Mouse (Mus musculus) myocyte (in vitro differentiated cells): ENCODE measurements around the gene Snx5.

Experiments
- CEBPB ChIP-seq: IDR thresholded peaks from 2 replicates; pipeline ENCODE4 v1.6.1; 2011; ENCODE audit warnings: mild to moderate bottlenecking, moderate library complexity; ENCODE audit not compliant: poor library complexity, insufficient read depth, severe bottlenecking
- MYOD1 ChIP-seq, 3 experiments: IDR thresholded peaks; one replicate each; pipeline ENCODE4 v1.6.1; 2011; ENCODE audit warnings: control low read depth in 2 of 3, low read depth in 2 of 3, mild to moderate bottlenecking in 2 of 3, moderate library complexity in 1 of 3; ENCODE audit not compliant: insufficient read length in 2 of 3, control insufficient read depth in 1 of 3
- POLR2A ChIP-seq: IDR thresholded peaks from one replicate; pipeline ENCODE4 v1.6.1; 2011; ENCODE audit warnings: low read depth, mild to moderate bottlenecking, control low read depth, moderate library complexity; ENCODE audit not compliant: insufficient read length
- TCF12 ChIP-seq: IDR thresholded peaks from one replicate; pipeline ENCODE4 v1.6.1; 2011; ENCODE audit warnings: mild to moderate bottlenecking, control low read depth; ENCODE audit not compliant: poor library complexity, insufficient read depth, severe bottlenecking
- TCF3 ChIP-seq: IDR thresholded peaks from one replicate; pipeline ENCODE4 v1.6.1; 2011; ENCODE audit warnings: low read depth, control low read depth; ENCODE audit not compliant: insufficient read length
- USF1 ChIP-seq: IDR thresholded peaks from one replicate; pipeline ENCODE4 v1.6.1; 2011; ENCODE audit warnings: low read depth, mild to moderate bottlenecking, control low read depth, moderate library complexity

GRCm38 (mm10) chr2:144224351-144224750, 46.4 kb downstream of the Snx5 start:
- TF ChIP-seq POLR2A (no peak), MYOD1 (IDR thresholded peaks at IDR 0.05; ENCODE audit: control insufficient read depth in 1 of 3, insufficient read length in 2 of 3, low read depth in 2 of 3) (no peak), TCF12 (no peak), TCF3 (no peak), CEBPB (no peak), USF1 (no peak)
